Mouse (Mus musculus) lung, adult 2 months (tissue): Measurements from ENCODE around the gene Sox5. TPM values are rescaled to one million over a fixed set of nuclear protein-coding genes. Genes with fewer than 3 reads are reported as not detected.

Experiments
- DNase-seq: peaks from one replicate; pipeline ENCODE4 v3.0.0; 2022
- H3K4me1 ChIP-seq: fragments of 200-500 bp; 2 replicates; pipeline ENCODE4 v1.6.1; 2011; ENCODE audit warnings: low read length; ENCODE audit not compliant: control insufficient read depth, insufficient read depth
- H3K4me3 ChIP-seq: fragments of 200-500 bp; replicated peaks from 2 replicates; pipeline ENCODE3; 2011; ENCODE audit warnings: low read depth, mild to moderate bottlenecking, control low read depth, low read length; ENCODE audit errors: extremely low read depth
- CTCF ChIP-seq: fragments of 200-500 bp; IDR thresholded peaks from 2 replicates; pipeline ENCODE4 v1.5.1; 2011; ENCODE audit warnings: mild to moderate bottlenecking, low read length, control low read depth; ENCODE audit not compliant: insufficient read depth
- POLR2A ChIP-seq: fragments of 200-500 bp; IDR thresholded peaks from 2 replicates; pipeline ENCODE4 v1.6.1; 2011; ENCODE audit warnings: low read depth, mild to moderate bottlenecking, control low read depth, low read length, borderline replicate concordance; ENCODE audit errors: extremely low read depth
- WGBS: fragments of 180-500 bp; shearing (Covaris S2); methylation state at CpG from one replicate; pipeline ENCODE4 v1.1.7; 2018; 5-methylcytosine and 5-hydroxymethylcytosine counted together
- polyA plus RNA-seq: library from polyadenylated mRNA; depleted of rRNA; stranded (reverse); fragments of >200 nt; gene quantifications from 2 replicates; pipeline ENCODE4 v1.2.3, GENCODE M21; 2012

The Sox5 gene
- polyA plus RNA-seq, 1 experiment = 8.6 TPM

DNA sequence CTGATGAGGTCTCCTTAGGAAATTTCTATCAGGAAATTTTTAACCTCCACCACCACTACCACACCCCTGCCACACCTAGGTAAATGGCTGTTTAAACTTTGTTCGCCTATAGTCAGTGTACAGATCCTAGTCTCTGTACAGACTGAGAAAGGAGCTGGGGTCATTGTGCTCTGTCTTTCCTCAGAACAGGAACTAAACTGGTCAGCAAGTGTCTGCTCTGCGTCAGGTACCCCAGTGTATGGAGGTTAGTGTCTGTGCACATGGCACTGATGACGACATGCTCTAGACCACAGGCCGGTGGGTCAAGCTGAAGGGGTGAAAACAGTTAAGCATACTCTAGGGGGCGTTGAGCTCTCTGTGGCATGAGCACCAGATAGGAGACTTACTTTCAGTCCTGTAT is 605.1 kb downstream of the Sox5 start:
- no peak for DNase-seq
- H3K4me1 ChIP-seq = no peaks in the 10 kb centered on the region; the same call in 1 of the 2 replicates
- TF ChIP-seq CTCF (no peak), POLR2A (no peak)
- H3K4me3 ChIP-seq = no peak overlapping the region
- 85% methylated on average over 5 of the region's 5 CpGs for WGBS

DNA sequence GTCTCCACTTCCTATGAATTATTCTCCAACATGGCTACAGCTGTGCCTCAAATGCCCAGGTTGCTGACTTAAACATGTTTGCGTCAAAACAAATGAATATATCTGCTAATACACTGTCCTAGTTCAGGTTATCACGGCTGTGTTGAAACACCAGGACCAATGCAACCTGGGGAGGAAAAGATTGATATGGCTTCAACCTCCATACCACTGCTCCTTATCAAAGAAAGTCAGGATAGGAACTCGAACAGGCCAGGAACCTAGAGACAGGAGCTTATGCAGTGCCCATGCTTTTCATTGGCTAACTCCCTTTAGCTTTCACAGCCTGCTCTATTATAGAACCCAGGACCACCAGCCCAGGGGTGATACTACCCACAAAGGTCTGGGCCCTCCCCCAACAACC is 606.2 kb downstream of the Sox5 start:
- no peaks in the 10 kb centered on the region for H3K4me1 ChIP-seq
- H3K4me3 ChIP-seq = no peak overlapping the region
- TF ChIP-seq CTCF (no peak), POLR2A (no peak)
- WGBS = 88% methylated on average over 3 of the region's 3 CpGs
- DNase-seq = no peak

DNA sequence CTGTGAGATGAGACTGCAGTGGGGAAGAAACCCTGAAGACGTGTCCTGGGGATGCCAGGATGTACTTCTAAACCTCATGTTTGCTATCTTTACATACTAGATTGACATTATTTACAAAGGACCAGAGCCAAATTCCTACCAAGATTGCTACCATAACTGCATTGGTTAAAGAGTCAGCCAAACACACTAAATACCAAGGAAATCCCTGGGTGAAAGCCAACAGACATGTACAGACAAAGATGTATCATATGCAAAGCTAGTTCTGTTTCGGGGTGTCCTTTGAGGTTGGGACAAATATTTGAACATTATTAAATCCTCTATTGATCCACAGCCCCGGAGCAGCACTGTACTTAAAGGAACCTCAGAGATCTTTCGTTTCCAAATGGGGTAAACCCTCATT is 611.2 kb downstream of the Sox5 start:
- no peaks in the 10 kb centered on the region; the same call in 1 of the 2 replicates for H3K4me1 ChIP-seq
- 69% methylated on average over 4 of the region's 4 CpGs for WGBS
- TF ChIP-seq CTCF (no peak), POLR2A (no peak)
- no peak overlapping the region for H3K4me3 ChIP-seq
- no peak for DNase-seq

DNA sequence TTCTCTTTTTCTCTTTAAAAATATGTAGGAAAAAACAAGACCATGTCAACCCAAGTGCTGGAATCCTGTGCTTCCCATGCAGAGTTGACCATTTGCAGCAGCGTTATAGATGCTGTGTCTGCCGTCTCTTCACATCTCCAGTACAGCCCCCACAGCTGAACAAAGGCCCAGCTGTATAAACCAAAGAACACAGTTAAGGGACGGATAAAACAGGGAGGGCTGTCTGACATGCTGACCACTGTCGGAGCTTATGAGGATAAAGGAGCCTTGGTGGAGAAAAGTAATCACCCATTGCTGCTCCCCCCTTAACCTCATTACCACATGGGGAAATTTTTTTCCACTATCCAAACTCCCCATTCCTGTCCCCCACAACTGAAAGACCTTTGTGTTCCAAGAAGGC is 612.0 kb downstream of the Sox5 start:
- WGBS = 71% methylated on average over 4 of the region's 4 CpGs
- DNase-seq = no peak
- H3K4me1 ChIP-seq = no peaks in the 10 kb centered on the region; the same call in 1 of the 2 replicates
- H3K4me3 ChIP-seq = no peak overlapping the region
- TF ChIP-seq CTCF (no peak), POLR2A (no peak)

DNA sequence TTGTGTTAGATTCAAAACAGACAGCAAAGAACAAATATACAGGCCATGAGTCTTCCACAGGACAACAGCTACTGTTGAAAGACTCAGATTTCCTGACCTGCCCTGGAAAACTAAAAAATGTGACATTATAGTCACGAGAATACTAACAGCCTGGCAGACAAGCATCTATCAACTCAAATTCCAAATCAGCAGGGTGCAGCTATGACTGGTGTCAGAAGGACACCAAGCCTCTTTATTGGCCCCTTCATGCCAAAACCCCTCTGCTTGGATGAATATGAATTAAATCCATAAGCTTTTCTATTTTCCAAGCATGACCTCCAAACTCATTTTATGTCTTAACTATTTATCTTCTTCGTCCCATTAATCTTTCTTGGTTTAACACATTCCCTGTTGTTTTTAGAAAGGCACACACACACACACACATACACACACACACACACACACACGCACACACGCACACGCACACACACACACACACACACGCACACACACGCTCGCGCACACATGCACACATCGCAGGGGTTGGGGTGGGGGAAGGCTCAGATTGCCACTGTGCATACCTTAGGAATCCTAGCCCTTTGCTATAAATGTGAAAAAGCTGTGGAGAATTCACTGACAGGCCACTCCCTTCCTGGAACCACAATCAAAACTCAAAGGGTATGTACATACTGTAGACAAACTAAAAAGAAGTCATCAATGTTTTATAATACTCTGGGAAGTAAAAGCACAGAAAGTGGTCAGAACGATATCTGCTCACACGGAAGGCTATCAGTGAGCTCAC is 612.9 kb downstream of the Sox5 start:
- no peak for DNase-seq
- WGBS = 87% methylated on average over 12 of the region's 12 CpGs
- no peak for TF ChIP-seq POLR2A
- no peak for TF ChIP-seq CTCF
- Histone ChIP-seq H3K4me3 (no peak overlapping the region), H3K4me1 (no peaks in the 10 kb centered on the region; the same call in 1 of the 2 replicates)

DNA sequence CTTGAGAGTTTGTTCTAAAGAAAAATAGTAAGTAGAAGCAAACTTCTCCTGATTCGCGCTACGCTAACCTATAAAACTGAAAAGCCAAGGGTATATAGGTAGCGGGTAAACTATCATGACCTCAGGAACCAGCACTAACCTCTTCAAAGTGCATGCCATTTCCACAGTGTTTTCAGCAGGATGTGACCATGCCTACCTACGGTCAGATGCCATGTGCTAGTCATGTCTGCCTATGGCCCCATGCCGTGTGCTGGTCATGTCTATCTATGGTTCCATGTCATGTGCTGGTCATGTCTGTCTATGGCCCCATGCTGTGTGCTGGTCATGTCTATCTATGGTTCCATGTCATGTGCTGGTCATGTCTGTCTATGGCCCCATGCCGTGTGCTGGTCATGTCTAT is 614.7 kb downstream of the Sox5 start:
- TF ChIP-seq POLR2A (no peak), CTCF (no peak)
- H3K4me3 ChIP-seq = no peak overlapping the region
- no peak for DNase-seq
- H3K4me1 ChIP-seq = no peaks in the 10 kb centered on the region; the same call in 1 of the 2 replicates
- 98% methylated on average over 7 of the region's 7 CpGs for WGBS

DNA sequence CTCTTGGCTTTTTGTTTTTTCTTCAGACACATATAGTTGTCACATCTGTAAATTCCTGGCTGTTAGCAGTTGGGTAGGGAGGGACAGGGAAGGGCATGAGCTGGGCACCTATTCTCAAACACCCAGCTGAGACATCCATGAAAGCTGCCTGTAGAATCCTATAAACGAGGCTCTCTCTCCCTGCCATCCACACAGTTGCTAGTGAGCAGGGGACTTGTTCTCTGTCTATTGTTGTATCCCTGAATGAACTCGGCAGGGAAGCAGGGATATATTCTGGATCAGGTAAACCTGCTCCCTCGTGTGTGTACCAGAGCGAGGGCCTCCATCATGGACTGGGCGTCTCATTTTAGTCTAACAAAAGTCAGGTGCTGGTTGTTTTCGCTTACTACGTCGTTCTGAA is 615.1 kb downstream of the Sox5 start:
- TF ChIP-seq POLR2A = no peak
- TF ChIP-seq CTCF = no peak
- WGBS = 83% methylated on average over 8 of the region's 8 CpGs
- DNase-seq = no peak
- H3K4me1 ChIP-seq = no peaks in the 10 kb centered on the region; the same call in 1 of the 2 replicates
- no peak overlapping the region for H3K4me3 ChIP-seq

DNA sequence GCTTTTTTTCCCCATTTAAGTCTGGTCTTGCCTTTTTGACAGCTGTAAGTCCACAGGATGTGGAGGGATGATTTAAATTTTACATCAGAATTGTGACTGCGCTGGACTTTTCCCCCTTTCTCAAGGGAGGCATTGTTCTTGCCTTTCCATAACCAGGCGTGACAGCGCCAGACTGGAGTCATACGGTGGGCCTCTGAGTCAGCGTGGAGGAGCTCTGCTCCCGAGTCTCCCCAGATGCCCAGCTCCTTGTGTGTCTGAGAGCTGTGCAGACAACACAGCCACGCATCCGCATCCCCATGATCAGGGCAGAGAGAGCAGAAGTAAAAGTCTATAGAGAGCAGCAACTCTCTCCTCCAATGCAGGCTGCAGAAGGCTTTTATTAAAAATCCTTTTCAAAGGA is 615.7 kb downstream of the Sox5 start:
- DNase-seq = no peak
- 34% methylated on average over 8 of the region's 8 CpGs for WGBS
- TF ChIP-seq CTCF (no peak), POLR2A (no peak)
- Histone ChIP-seq H3K4me1 (no peaks in the 10 kb centered on the region; the same call in 1 of the 2 replicates), H3K4me3 (no peak overlapping the region)

DNA sequence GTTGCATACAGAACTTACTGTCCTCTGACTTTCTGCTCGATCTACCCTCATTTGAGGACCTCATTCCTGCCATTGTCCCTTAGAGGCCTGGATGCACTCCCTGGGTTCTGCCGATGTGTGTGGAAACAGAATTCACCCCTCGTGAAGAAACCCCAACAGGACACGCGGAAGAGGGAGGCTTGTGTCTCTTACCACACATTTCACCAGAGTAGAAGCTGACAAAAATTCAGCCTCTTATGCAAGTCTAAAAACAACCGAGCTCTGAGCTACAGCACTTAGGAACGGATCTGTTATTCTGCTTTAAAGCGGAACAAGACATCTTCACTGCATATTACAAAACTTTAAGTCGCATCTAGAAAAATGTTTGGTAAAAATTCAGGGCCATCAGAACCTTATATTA is 618.3 kb downstream of the Sox5 start:
- WGBS = 82% methylated on average over 9 of the region's 9 CpGs
- no peak for TF ChIP-seq POLR2A
- TF ChIP-seq CTCF = no peak
- no peak for DNase-seq
- Histone ChIP-seq H3K4me1 (no peaks in the 10 kb centered on the region; the same call in 1 of the 2 replicates), H3K4me3 (no peak overlapping the region)

DNA sequence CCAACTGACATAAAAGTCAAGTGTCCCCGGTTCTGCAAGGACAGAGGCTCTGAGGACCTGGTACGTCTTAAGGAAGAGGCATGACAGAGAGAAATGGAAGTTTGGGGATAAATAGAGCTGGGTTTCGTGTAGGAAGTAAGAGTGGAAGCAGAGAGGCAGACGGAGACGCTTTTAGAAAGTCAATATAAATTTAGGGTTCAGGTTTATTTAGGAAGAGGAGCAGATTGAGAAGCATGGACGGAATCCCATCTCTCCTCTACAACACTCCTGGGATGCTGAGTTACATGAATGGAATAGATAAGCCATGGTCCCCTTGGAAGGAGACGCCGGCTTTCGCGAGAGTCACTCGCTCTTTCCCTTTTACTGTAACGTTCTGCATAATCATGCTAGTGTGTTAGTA is 623.1 kb downstream of the Sox5 start:
- 92% methylated on average over 12 of the region's 12 CpGs for WGBS
- no peak for DNase-seq
- Histone ChIP-seq H3K4me3 (no peak overlapping the region), H3K4me1 (no peaks in the 10 kb centered on the region)
- TF ChIP-seq POLR2A (no peak), CTCF (no peak)
